Mouse (Mus musculus) megakaryocyte progenitor cell, adult 5-6 weeks (primary cell): ENCODE results near the gene Fus. TPM values are rescaled to one million over a fixed set of nuclear protein-coding genes. Genes with fewer than 3 reads are reported as not detected.
A peak's percentile ranks its signal among the peaks of the same experiment; 100 is the strongest.
"Not testable (repeated sequence)": the region's sequence is repeated elsewhere in the genome, so short reads cannot be mapped to it uniquely, and the experiment has no call there.

Source experiments
- ATAC-seq: replicated peaks from 2 replicates; pipeline ENCODE4 v1.8.0; 2016; ENCODE audit warnings: mild to moderate bottlenecking, moderate TSS enrichment, inconsistent platforms; ENCODE audit not compliant: poor library complexity
- total RNA-seq, 2 experiments: library from RNA; stranded (forward) in 1 of 2; stranded (reverse) in 1 of 2; fragments of 157-497, 149-512 nt in 1 of 2; fragments of 200-1000 nt in 1 of 2; gene quantifications; 2 replicates each; pipeline versions ENCODE4 v1.2.3 to v1.2.4; 2015 to 2017

Fus gene
- total RNA-seq, 2 experiments from 2014 or later: 27.2 to 180 TPM

GRCm38 (mm10) chr7:128004150-128004486 is 36.9 kb downstream of the Fus start:
- ATAC-seq: peak; percentile 39

GRCm38 (mm10) chr7:128004487-128005362 is 37.5 kb downstream of the Fus start:
- no peak; the same call in 1 of the 2 replicates for ATAC-seq

GRCm38 (mm10) chr7:128006193-128006592 is 38.9 kb downstream of the Fus start:
- ATAC-seq: no peak

DNA sequence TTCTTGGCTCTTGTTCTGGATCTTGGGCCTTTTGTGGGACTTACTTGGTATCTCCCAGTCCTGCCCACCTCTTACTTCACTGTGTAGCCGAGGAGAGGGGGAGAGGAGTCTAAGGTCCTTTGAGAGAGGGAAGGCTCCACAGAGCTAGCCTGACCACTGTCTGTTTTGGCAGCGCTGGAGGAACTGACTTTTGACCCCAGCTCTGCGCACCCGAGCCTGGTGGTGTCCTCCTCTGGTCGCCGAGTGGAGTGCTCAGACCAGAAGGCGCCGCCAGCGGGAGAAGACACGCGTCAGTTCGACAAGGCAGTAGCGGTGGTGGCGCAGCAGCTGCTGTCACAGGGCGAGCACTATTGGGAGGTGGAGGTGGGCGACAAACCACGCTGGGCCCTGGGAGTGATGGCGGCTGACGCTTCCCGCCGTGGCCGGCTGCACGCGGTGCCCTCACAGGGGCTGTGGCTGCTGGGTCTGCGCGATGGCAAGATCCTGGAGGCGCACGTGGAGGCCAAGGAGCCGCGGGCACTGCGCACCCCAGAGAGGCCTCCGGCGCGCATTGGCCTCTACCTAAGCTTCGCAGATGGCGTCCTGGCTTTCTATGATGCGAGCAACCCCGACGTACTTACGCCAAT is 42.6 kb downstream of the Fus start:
- no peak for ATAC-seq

DNA sequence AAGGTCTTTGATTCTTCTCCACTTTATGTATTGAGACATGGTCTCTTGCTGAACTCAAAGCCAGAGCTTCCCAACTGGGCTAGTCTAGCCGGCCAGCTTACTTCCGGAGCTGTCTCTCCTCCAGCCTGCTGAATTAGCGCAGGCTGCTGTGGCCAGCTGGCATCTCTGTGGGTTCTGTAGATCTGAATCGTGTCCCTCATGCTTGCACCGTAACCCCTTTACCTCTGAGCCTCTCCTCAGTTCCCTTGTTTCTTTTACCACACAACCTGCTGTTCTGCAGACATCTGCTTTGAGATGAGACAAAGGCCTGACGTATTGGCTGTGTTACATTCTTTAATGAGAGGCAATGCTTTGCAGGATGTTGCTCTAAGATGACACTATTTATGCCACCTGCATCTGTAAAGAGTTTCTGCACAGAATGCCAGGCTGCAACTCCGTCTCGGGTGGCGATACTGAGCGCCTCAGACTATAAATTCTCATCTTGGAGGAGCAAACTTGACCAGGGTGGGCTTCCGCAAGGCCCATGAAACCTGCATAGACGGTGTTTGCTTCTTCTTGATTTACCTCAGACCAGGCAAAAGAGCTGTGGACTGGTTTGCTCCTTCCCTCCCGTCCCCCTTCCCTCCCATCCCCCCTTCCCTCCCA is 45.0 kb downstream of the Fus start:
- no peak for ATAC-seq

GRCm38 (mm10) chr7:128013116-128013515 is 45.9 kb downstream of the Fus start:
- ATAC-seq: no peak

DNA sequence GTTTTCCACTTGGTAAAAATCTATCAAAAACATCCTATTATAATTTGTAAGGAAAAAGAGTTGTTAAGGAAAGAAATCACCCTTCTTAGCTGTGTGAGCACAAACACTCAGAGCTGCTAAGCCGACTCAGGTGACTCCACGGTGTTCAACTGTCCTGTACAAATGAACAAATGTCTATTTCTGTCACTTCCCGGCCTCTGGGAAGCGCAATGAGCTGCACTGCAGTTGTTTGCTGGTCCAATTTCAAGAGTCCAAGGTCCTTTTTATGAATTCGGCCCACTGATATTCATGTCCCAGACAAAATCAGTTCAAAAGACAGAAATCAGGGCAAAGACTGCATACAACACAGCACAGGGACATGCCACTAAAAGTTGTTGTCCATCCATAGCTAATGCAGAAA is 48.9 kb downstream of the Fus start:
- ATAC-seq: not testable (repeated sequence)

DNA sequence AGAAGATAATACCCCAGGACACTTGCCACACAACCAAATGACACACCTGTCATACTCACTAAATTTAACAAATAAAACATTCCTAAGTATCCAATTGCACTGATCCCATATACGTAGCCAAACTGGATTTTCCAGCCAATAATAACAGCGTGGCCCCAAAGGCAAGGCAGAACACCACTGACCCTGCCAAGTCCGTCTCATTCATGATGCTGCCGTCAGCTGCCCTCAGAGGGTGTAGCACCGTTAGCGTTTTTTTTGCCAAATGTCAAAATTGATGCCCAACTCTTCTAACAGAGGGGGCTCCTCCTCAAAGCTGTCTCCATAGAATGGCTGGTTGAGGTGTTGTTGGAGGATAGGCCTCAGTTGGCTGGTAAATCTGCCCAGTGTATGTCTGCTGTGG is 49.4 kb downstream of the Fus start:
- no peak for ATAC-seq

GRCm38 (mm10) chr7:128018275-128018674 is 51.0 kb downstream of the Fus start:
- peak; percentile 50 for ATAC-seq

DNA sequence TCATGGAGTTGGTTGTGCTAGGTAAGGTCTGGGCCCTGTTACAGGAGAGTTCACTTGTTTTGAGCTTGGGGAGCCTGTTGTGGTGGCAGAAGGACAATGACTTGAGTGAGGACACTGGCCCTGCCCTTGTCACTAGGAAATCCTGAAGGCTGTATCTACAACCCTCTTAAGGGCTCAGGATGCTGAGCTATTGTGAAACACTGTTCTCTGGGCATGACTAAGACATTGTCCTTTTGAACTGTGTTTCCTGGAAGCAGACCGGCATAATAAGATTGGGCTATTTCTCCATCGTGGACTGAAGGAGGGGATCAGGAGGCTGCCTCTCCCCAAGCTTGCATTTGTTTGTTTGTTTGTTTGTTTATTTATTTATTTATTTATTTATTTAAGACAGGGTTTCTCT is 51.9 kb downstream of the Fus start:
- ATAC-seq: peak; percentile 66

DNA sequence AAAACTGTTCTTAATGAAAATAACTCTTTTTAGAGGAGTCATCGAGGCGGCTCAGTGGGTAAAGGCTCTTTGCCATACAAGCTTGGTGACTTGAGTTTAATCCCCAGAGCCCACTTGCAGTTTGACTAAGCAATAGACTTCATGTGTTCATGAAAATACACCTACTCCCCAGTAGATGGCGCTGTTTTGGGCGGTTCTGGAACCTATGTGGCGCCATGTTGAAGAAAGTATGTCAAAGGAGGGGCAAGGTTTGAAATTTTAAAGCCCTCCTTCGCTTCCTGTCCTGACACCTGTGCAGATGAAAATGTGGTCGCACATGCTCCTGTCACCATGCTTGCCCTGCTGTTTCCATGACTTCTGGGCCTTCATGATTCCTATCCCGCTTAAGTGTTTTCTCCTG is 55.7 kb downstream of the Fus start:
- ATAC-seq: no peak

DNA sequence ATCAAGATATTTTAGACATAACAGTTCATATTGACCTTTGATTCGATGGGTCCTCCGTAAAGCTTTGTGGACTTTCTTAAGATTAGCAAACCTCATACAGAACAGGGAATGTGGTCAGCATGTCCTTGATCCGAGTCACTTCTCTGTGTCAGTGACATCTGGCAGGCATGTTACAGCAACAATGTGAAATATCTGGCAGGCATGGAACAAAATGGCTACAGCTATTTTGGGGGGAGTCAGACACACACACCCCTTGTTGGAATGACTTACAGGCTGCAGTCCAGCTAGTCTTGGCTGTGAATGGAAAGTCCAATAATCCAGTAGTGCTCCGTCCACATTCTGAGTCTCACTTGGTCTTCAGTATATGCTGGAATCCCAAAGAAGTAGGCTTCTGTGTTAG is 56.3 kb downstream of the Fus start:
- ATAC-seq: no peak

DNA sequence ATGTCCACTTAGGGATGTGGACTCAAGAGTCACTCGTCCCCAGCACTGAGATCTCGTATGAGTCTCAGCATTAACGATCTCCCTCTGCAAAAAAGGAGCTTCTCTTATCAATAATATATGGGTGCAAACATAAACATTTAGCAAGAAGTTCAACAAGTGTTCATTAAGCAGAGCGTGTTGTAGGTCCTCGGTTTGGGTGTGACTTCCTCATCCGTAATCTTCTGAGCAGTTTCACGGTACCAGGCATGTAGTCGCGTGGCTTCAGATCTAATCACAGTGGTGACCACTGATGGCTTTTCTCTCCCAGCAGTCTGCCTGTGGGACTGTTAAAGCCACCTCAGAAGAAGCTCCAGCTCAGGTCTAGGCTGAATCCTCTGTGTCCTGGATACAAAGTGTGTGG is 57.1 kb downstream of the Fus start:
- no peak for ATAC-seq

DNA sequence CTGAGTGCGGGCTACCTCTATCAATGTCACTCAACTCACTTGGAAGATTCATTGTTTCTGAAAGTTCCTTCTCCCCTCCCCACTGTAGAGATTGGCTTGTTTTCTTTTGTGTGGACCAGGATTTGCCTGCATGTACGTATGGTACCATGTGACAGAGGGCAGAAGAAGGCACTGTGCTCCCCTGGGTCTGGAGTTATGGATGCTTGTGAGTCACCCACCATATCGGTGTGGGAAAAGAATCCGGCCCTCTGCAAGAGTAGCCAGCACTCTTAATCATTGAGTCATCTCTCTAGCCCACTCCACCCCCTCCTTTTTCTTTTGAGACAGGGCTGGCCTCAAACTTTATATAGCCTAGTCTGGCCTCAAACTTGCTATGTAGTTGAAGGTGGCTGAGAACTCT is 57.7 kb downstream of the Fus start:
- ATAC-seq: no peak

DNA sequence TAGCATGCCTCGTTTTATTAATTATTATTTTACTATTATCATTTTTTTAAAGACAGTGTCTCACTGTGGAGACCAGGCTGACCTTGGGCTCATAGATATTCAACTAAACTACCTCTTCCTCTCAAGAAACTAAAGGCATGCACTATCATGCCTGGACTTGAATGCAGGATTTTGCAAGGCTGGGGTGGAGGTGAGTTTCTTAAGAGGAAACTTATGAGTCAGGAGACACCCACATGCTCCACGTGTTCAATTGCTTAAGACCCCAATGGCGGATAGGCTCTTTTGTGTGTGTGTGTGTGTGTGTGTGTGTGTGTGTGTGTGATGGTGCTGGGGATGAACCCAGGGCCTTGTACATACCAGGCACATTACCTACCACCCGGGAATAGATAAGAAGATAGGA is 58.1 kb downstream of the Fus start:
- ATAC-seq: peak; percentile 73

GRCm38 (mm10) chr7:128031403-128031976 is 64.2 kb downstream of the Fus start:
- ATAC-seq: peak; percentile 91

DNA sequence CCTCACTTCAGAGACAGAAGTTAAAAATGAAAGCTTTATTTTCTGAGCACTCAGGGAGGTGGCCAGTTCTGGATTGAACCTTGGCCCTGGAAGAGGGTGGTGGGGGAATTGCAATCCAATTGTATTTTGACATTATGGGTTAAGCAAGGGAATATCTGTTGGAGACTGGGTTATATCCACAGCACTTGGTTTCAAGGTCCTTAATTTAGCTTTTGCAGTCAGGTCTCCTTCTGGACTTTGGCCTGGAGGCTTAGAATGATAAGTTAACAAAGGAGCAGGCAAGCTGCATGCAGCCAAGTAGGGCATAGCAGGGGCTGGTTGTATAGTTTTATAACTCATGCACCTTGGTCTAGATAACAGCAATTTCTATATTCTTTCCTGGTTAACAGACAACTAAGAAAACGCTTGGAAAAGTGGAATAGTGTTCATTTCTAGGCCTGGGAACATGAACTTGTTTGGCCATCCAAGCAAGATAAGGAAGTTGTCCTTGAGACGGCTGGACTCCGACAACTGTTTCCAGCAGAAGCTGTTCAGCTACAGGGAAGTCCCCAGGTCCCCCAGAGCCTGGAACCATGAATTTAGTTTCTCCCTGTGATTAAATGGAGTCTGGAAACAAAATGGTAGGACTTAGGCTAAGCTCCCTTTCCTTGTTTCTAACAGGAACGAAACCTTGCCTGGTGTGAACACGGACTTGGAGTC is 65.2 kb downstream of the Fus start:
- no peak for ATAC-seq

GRCm38 (mm10) chr7:128032989-128033293 is 65.7 kb downstream of the Fus start:
- ATAC-seq: no peak

- ATAC-seq: no peak
These were observed 66.4 kb downstream of the Fus start for GRCm38 (mm10) chr7:128033616-128034015.
